Mouse (Mus musculus) liver, adult (tissue): Measurements from ENCODE around the gene Pbrm1.

ENCODE experiments used
- GATA4 ChIP-seq: IDR thresholded peaks from 2 replicates; pipeline ENCODE4 v1.6.1; 2014; ENCODE audit warnings: mild to moderate bottlenecking, low read length; ENCODE audit not compliant: insufficient replicate concordance

Gene Pbrm1

DNA sequence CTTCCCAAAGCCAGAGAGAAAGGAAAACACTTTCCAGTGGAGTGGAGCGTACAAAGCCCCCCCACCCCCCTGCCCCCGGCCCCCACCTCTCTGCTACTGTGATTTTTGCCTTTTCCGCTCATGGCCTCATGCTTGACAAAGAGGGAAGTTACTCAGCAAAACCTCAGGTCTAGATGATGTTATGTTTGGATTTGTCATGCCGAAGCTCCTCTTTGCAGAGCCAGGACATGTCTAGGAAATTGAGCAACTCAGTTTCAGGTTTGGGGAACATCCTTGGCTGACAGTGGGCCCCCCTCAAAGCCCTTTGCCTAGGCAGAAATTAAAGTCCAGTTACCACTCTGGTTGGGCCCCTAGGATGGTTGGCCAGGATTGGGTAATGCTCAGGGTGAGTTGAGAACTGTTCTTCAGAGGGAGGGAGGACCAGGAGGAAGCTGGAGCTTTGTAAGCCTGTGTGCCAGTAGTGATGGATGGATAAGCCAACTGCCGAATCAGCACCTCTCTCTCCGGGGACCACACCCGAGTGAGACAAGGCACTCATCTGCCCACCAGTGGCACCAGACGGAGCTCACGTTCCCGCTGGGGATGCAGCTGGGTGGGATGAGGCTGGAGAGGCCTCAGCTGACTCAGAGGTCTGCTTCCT lies 147.2 kb downstream of the Pbrm1 start:
- no peak for TF ChIP-seq GATA4

DNA sequence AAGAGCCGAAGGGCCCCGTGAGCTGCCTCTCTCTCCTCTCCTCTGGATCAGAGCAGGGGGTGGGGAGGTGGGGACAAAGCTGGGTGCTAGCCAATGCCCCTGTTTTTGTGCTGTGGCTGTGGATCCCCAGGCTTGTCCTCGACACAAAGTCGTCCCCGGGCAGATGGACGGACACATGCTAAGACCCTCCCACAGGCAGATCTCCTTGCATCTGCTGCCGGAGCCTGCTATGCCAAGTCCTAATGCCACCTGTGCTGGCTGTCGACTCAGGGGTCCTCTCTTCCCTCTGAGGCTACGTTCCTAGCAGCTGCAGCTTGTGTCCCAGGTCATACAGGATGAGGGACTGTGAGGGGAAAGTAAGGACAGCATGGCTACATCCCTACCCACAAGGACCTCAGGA lies 147.9 kb downstream of the Pbrm1 start:
- no peak for TF ChIP-seq GATA4

DNA sequence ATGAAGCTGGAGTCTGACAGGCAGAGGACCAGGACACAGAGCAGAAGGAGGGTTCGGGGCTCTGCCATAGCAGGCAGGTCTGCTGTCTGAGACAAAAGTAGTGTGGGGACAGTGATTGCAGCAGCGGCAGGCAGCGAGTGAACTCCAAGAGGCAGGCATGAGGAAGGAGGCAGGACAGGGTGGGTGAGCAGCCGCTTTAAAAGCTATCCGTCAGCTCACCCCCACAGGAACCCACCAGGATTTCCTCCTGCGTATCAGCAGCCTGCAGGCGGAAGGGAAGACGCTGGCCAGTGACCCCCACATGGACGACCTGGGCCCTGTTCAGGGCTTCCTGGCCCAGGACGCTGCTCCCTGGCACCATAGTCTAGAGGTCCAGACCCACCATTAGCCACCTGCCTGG lies 149.5 kb downstream of the Pbrm1 start, which contains the start of gene Stab1:
Stab1 (minus strand) TSS at position 217 of the 400 bp plus-strand sequence.
- TF ChIP-seq GATA4, result peak; percentile 99; the same call in 1 of the 2 replicates

DNA sequence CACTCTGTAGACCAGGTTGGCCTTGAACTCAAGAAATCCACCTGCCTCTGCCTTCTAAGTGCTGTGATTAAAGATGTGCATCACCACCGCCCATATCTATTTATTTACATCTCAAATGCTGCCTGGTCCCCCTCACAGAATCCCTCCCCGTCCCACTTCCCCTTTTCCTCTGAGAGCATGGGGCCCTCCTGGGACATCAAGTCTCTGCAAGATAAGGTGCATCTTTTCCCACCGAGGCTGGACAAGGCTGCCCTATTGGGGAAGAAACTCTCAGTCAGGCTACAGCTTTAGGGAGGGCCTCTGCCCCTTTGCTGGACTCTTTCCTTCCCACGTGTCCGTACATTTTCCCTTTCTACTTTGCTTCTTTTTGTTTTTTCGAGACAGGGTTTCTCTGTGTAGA lies 150.6 kb downstream of the Pbrm1 start:
- no peak for TF ChIP-seq GATA4

DNA sequence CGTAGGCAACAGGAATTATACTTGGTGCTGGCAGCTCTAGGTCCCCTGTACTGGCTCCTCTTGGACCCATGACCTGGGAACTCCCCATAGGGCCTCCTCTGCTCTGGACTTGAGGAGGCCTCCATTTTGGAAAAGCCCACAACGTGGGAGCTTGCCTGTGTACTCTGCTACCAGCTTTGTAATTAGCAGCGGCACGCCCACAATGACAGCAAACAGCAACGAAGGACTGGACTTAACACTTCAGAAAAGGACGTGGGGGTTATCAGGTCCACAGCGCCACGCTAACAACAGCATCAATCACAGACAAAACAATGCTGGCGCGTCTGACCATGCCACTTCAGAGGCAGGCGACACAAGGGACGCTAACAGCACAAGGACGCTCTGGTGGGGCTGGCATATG lies 152.0 kb downstream of the Pbrm1 start:
- TF ChIP-seq GATA4, result 0 out of 2 replicates have a peak, but pooled peaks have one; percentile 6
